Mouse (Mus musculus): Measurements from ENCODE around the gene Rnf115.
"Not testable (repeated sequence)": the region's sequence is repeated elsewhere in the genome, so short reads cannot be mapped to it uniquely, and the experiment has no call there.

Rnf115 gene

GRCm38 (mm10) chr3:96727343-96727827 is at the start of gene Rnf115, which contains the start of gene Polr3c:
Gene Rnf115 (plus strand): TSS chr3:96727664.
Gene Polr3c (minus strand): TSS chr3:96727628.
- peak; percentile 97 for DNase-seq

- DNase-seq, result no peak
Measured at GRCm38 (mm10) chr3:96678456-96678855, 49.0 kb upstream of the Rnf115 start.

GRCm38 (mm10) chr3:96679159-96679674 is 48.2 kb upstream of the Rnf115 start:
- DNase-seq, result no peak

GRCm38 (mm10) chr3:96680269-96680956 is 47.1 kb upstream of the Rnf115 start:
- no peak for DNase-seq

GRCm38 (mm10) chr3:96683496-96683895 is 44.0 kb upstream of the Rnf115 start:
- no peak for DNase-seq

GRCm38 (mm10) chr3:96684151-96684821 is 43.2 kb upstream of the Rnf115 start:
- no peak for DNase-seq

GRCm38 (mm10) chr3:96684822-96685156 is 42.7 kb upstream of the Rnf115 start:
- no peak for DNase-seq

- DNase-seq, result not testable (repeated sequence)
Measured at GRCm38 (mm10) chr3:96686057-96686456, 41.4 kb upstream of the Rnf115 start.

- no peak for DNase-seq
Measured at GRCm38 (mm10) chr3:96688854-96689253, 38.6 kb upstream of the Rnf115 start.

- DNase-seq, result no peak
Measured at GRCm38 (mm10) chr3:96690298-96690697, 37.2 kb upstream of the Rnf115 start.

- no peak for DNase-seq
Measured at GRCm38 (mm10) chr3:96692506-96692905, 35.0 kb upstream of the Rnf115 start.

GRCm38 (mm10) chr3:96693579-96693978 is 33.9 kb upstream of the Rnf115 start:
- DNase-seq, result no peak

GRCm38 (mm10) chr3:96696198-96696765 is 31.2 kb upstream of the Rnf115 start, which contains the start of gene Pias3:
Gene Pias3 (plus strand): TSS chr3:96696384.
- DNase-seq, result peak; percentile 58

- DNase-seq, result peak; percentile 87
Measured at GRCm38 (mm10) chr3:96696766-96697732, 30.4 kb upstream of the Rnf115 start.

- DNase-seq, result no peak
Measured at GRCm38 (mm10) chr3:96698993-96699690, 28.3 kb upstream of the Rnf115 start.

- DNase-seq, result no peak
Measured at GRCm38 (mm10) chr3:96700376-96700775, 27.1 kb upstream of the Rnf115 start.

GRCm38 (mm10) chr3:96701003-96701402 is 26.5 kb upstream of the Rnf115 start:
- DNase-seq, result no peak

GRCm38 (mm10) chr3:96704778-96705177 is 22.7 kb upstream of the Rnf115 start:
- DNase-seq, result no peak

- no peak for DNase-seq
Measured at GRCm38 (mm10) chr3:96706217-96706616, 21.2 kb upstream of the Rnf115 start.

- no peak for DNase-seq
Measured at GRCm38 (mm10) chr3:96706984-96707383, 20.5 kb upstream of the Rnf115 start.

- DNase-seq, result peak; percentile 79
Measured at GRCm38 (mm10) chr3:96707903-96708683, 19.4 kb upstream of the Rnf115 start, which contains the start of gene Nudt17. Gene Nudt17 (minus strand): TSS chr3:96708562.
